Mouse (Mus musculus) megakaryocyte progenitor cell, adult 5-6 weeks (primary cell): Measurements from ENCODE around the gene Bmp5. TPM values are rescaled to one million over a fixed set of nuclear protein-coding genes. Genes with fewer than 3 reads are reported as not detected.
"Not testable (repeated sequence)": the region's sequence is repeated elsewhere in the genome, so short reads cannot be mapped to it uniquely, and the experiment has no call there.

ENCODE experiments used
- ATAC-seq: replicated peaks from 2 replicates; pipeline ENCODE4 v1.8.0; 2016; ENCODE audit warnings: mild to moderate bottlenecking, moderate TSS enrichment, inconsistent platforms; ENCODE audit not compliant: poor library complexity
- total RNA-seq, 2 experiments: library from RNA; stranded (forward) in 1 of 2; stranded (reverse) in 1 of 2; fragments of 157-497, 149-512 nt in 1 of 2; fragments of 200-1000 nt in 1 of 2; gene quantifications; 2 replicates each; pipeline versions ENCODE4 v1.2.3 to v1.2.4; 2015 to 2017

The Bmp5 gene
- total RNA-seq (2015) = not detected in 2 replicates
- total RNA-seq (2017) = not detected in 2 replicates

- ATAC-seq = no peak
These were observed at the start of gene Bmp5 for GRCm38 (mm10) chr9:75775129-75775845. Gene Bmp5 (plus strand): TSS chr9:75775364.

GRCm38 (mm10) chr9:75760075-75760474, 15.1 kb upstream of the Bmp5 start:
- peak; percentile 76 for ATAC-seq

- ATAC-seq = no peak
These were observed 13.6 kb upstream of the Bmp5 start for GRCm38 (mm10) chr9:75761567-75761966.

- no peak; the same call in 1 of the 2 replicates for ATAC-seq
These were observed 12.7 kb upstream of the Bmp5 start for GRCm38 (mm10) chr9:75762487-75762886.

GRCm38 (mm10) chr9:75764792-75765191, 10.4 kb upstream of the Bmp5 start:
- no peak for ATAC-seq

GRCm38 (mm10) chr9:75766521-75766920, 8.6 kb upstream of the Bmp5 start:
- no peak for ATAC-seq

- ATAC-seq = no peak
These were observed 6.1 kb upstream of the Bmp5 start for GRCm38 (mm10) chr9:75769042-75769441.

- ATAC-seq = no peak
These were observed 989 bp downstream of the Bmp5 start for GRCm38 (mm10) chr9:75776153-75776552.

GRCm38 (mm10) chr9:75778762-75779346, 3.7 kb downstream of the Bmp5 start:
- ATAC-seq = no peak

- ATAC-seq = no peak
These were observed 5.6 kb downstream of the Bmp5 start for GRCm38 (mm10) chr9:75780558-75781276.

GRCm38 (mm10) chr9:75781600-75781999, 6.4 kb downstream of the Bmp5 start:
- no peak for ATAC-seq

GRCm38 (mm10) chr9:75783573-75783972, 8.4 kb downstream of the Bmp5 start:
- no peak for ATAC-seq

GRCm38 (mm10) chr9:75785959-75786358, 10.8 kb downstream of the Bmp5 start:
- ATAC-seq = no peak

- ATAC-seq = no peak
These were observed 12.0 kb downstream of the Bmp5 start for GRCm38 (mm10) chr9:75787121-75787520.

GRCm38 (mm10) chr9:75789879-75790428, 14.8 kb downstream of the Bmp5 start:
- ATAC-seq = no peak

GRCm38 (mm10) chr9:75804940-75805339, 29.8 kb downstream of the Bmp5 start:
- no peak for ATAC-seq

GRCm38 (mm10) chr9:75808179-75808578, 33.0 kb downstream of the Bmp5 start:
- not testable (repeated sequence) for ATAC-seq

GRCm38 (mm10) chr9:75808659-75809058, 33.5 kb downstream of the Bmp5 start:
- no peak for ATAC-seq

GRCm38 (mm10) chr9:75815161-75815560, 40.0 kb downstream of the Bmp5 start:
- no peak for ATAC-seq

- no peak for ATAC-seq
These were observed 43.2 kb downstream of the Bmp5 start for GRCm38 (mm10) chr9:75818400-75818799.

- no peak for ATAC-seq
These were observed 57.3 kb downstream of the Bmp5 start for GRCm38 (mm10) chr9:75832468-75832867.
